Comparison of ENCODE assay signal across 13 mouse cellular contexts in genomic region chr9:34942122-34942831, GRCm38 (mm10).
"Had no signal": no experiment of that assay in that cellular context is flagged by ENCODE, and none has a peak within 500 bp of the region (broad histone marks: within the 10 kb centered on the region; RNA-seq: fewer than 3 reads in every experiment).

No protein-coding gene starts in this region.

- H3K4me3 ChIP-seq: limb, embryonic 12.5 days; limb, embryonic 15.5 days; megakaryocyte, embryonic 14.5 days; midbrain, embryonic 10.5 days; midbrain, embryonic 13.5 days had no signal

- H3K27ac ChIP-seq: kidney, postnatal 0 days; limb, embryonic 12.5 days; limb, embryonic 15.5 days; liver, embryonic 14.5 days; midbrain, embryonic 10.5 days; midbrain, embryonic 13.5 days had no signal

- DNase-seq: kidney, postnatal 25 days; liver, postnatal 0 days; lung, embryonic 14.5 days; lung, postnatal 36 days; thymus, adult 18-20 months; thymus, postnatal 36 days had no signal

- H3K36me3 ChIP-seq: limb, embryonic 12.5 days; midbrain, embryonic 10.5 days; midbrain, embryonic 13.5 days had no signal

- H3K27me3 ChIP-seq: limb, embryonic 12.5 days; limb, embryonic 15.5 days; midbrain, embryonic 13.5 days had no signal
